Mouse (Mus musculus) stomach, embryonic 16.5 days (tissue): ENCODE measurements around the gene Mlec. TPM values are rescaled to one million over a fixed set of nuclear protein-coding genes. Genes with fewer than 3 reads are reported as not detected.

ENCODE experiments used
- ATAC-seq: fragments of 200-750 bp; cut with Nextera tagmentation; 2 replicates; pipeline ENCODE4 v1.8.0; 2017; ENCODE audit warnings: moderate number of reproducible peaks, moderate TSS enrichment; ENCODE audit not compliant: insufficient read depth, low FRiP score
- H3K27ac ChIP-seq: fragments of 300-500 bp; sonication (generic); 2 replicates; pipeline ENCODE4 v1.5.1; 2014; ENCODE audit warnings: low read length
- H3K27me3 ChIP-seq: fragments of 300-500 bp; sonication (generic); 2 replicates; pipeline ENCODE4 v1.6.1; 2014; ENCODE audit warnings: low read length, control low read depth, mixed read lengths; ENCODE audit not compliant: control insufficient read depth, insufficient read depth
- H3K36me3 ChIP-seq: fragments of 300-500 bp; sonication (generic); 2 replicates; pipeline ENCODE4 v1.6.1; 2014; ENCODE audit warnings: low read length; ENCODE audit not compliant: control insufficient read depth, insufficient read depth
- H3K4me1 ChIP-seq: fragments of 300-500 bp; sonication (generic); 2 replicates; pipeline ENCODE4 v1.6.1; 2014; ENCODE audit warnings: low read length, control low read depth, mixed read lengths; ENCODE audit not compliant: control insufficient read depth, insufficient read depth
- H3K4me2 ChIP-seq: fragments of 300-500 bp; sonication (generic); 2 replicates; pipeline ENCODE4 v1.6.1; 2014; ENCODE audit warnings: low read depth, low read length, mixed read lengths
- H3K4me3 ChIP-seq: fragments of 300-500 bp; sonication (generic); replicated peaks from 2 replicates; pipeline ENCODE4 v1.5.1; 2014; ENCODE audit warnings: mild to moderate bottlenecking, low read length
- H3K9ac ChIP-seq: fragments of 300-500 bp; sonication (generic); 2 replicates; pipeline ENCODE4 v1.6.1; 2014; ENCODE audit warnings: low read length
- H3K9me3 ChIP-seq: fragments of 300-500 bp; sonication (generic); replicated peaks from 2 replicates; pipeline ENCODE4 v1.6.1; 2016; ENCODE audit warnings: low read length, control low read depth; ENCODE audit not compliant: control insufficient read depth
- whole genome bisulfite sequencing: fragments of 180-500 bp; shearing (Covaris S2); extraction: QIAGEN DNeasy Blood & Tissue Kit; methylation state at CpG from one replicate; pipeline ENCODE4 v1.1.7; 2014; 5-methylcytosine and 5-hydroxymethylcytosine counted together
- polyA plus RNA-seq: library from polyadenylated mRNA; unstranded; fragments of >200 nt; fragmentation: Nextera tagmentation; extraction: Ambion mirVana; gene quantifications from 2 replicates; pipeline ENCODE4 v1.2.1, GENCODE M21; 2015

Mlec gene
- polyA plus RNA-seq, 1 experiment from 2014 or later: 68.8 TPM

- H3K4me3 ChIP-seq: peak overlapping the region; percentile 100
- no peaks in the 10 kb centered on the region for H3K9me3 ChIP-seq
- no peak for ATAC-seq
- H3K9ac ChIP-seq: peak overlapping the region; percentile 99
- H3K4me1 ChIP-seq: peaks cover 47% of the 10 kb centered on the region
- under 1% methylated on average over 26 of the region's 26 CpGs for WGBS
- no peaks in the 10 kb centered on the region for H3K27me3 ChIP-seq
- peak overlapping the region; percentile 72 for H3K4me2 ChIP-seq
- peak overlapping the region; percentile 94 for H3K27ac ChIP-seq
- H3K36me3 ChIP-seq: no peaks in the 10 kb centered on the region
Measured at GRCm38 (mm10) chr5:115156933-115157589, 918 bp downstream of the Mlec start.

GRCm38 (mm10) chr5:115156401-115156800 is 1.6 kb downstream of the Mlec start:
- no peaks in the 10 kb centered on the region for H3K27me3 ChIP-seq
- H3K36me3 ChIP-seq: no peaks in the 10 kb centered on the region
- H3K4me1 ChIP-seq: peaks cover 47% of the 10 kb centered on the region
- H3K9ac ChIP-seq: peak overlapping the region; percentile 99
- peak overlapping the region; percentile 100 for H3K4me3 ChIP-seq
- ATAC-seq: no peak
- H3K9me3 ChIP-seq: no peaks in the 10 kb centered on the region
- H3K27ac ChIP-seq: peak overlapping the region; percentile 94
- peak overlapping the region; percentile 72 for H3K4me2 ChIP-seq
- WGBS: 34% methylated on average over 7 of the region's 7 CpGs

- Histone ChIP-seq H3K27me3 (no peaks in the 10 kb centered on the region), H3K9ac (peak overlapping the region; percentile 99), H3K36me3 (peaks cover under 1% of the 10 kb centered on the region; the same call in 1 of the 2 replicates), H3K4me2 (peak overlapping the region; percentile 72), H3K4me1 (peaks cover 47% of the 10 kb centered on the region), H3K9me3 (no peaks in the 10 kb centered on the region), H3K4me3 (peak overlapping the region; percentile 100), H3K27ac (peak overlapping the region; percentile 94)
- 27% methylated on average over 5 of the region's 5 CpGs for WGBS
- ATAC-seq: no peak
Measured at GRCm38 (mm10) chr5:115155831-115156230, 2.1 kb downstream of the Mlec start.

GRCm38 (mm10) chr5:115155156-115155631 is 2.8 kb downstream of the Mlec start:
- Histone ChIP-seq H3K9me3 (no peaks in the 10 kb centered on the region), H3K9ac (peak overlapping the region; percentile 99), H3K4me1 (peaks cover 47% of the 10 kb centered on the region), H3K27ac (peak overlapping the region; percentile 94), H3K4me3 (peak overlapping the region; percentile 100), H3K36me3 (peaks cover 7% of the 10 kb centered on the region), H3K4me2 (peak overlapping the region; percentile 72), H3K27me3 (no peaks in the 10 kb centered on the region)
- WGBS: 45% methylated on average over 13 of the region's 13 CpGs
- ATAC-seq: no peak

GRCm38 (mm10) chr5:115152132-115152956 is 5.6 kb downstream of the Mlec start:
- Histone ChIP-seq H3K9me3 (no peaks in the 10 kb centered on the region), H3K4me3 (no peak overlapping the region), H3K36me3 (peaks cover 18% of the 10 kb centered on the region), H3K4me2 (no peak overlapping the region), H3K27me3 (no peaks in the 10 kb centered on the region), H3K27ac (peak overlapping the region; percentile 66), H3K9ac (peak overlapping the region; percentile 19; the same call in 1 of the 2 replicates), H3K4me1 (peaks cover 44% of the 10 kb centered on the region)
- WGBS: 31% methylated on average over 8 of the region's 8 CpGs
- ATAC-seq: no peak

- no peak for ATAC-seq
- no peak overlapping the region for H3K4me3 ChIP-seq
- H3K9me3 ChIP-seq: no peaks in the 10 kb centered on the region
- WGBS: 83% methylated on average over 13 of the region's 13 CpGs
- H3K27me3 ChIP-seq: no peaks in the 10 kb centered on the region
- H3K36me3 ChIP-seq: peaks cover 18% of the 10 kb centered on the region
- H3K4me2 ChIP-seq: no peak overlapping the region
- no peak overlapping the region for H3K9ac ChIP-seq
- H3K27ac ChIP-seq: no peak overlapping the region
- H3K4me1 ChIP-seq: peaks cover 41% of the 10 kb centered on the region
Measured at GRCm38 (mm10) chr5:115151457-115151856, 6.5 kb downstream of the Mlec start.

GRCm38 (mm10) chr5:115150991-115151390 is 7.0 kb downstream of the Mlec start:
- no peak for ATAC-seq
- Histone ChIP-seq H3K4me1 (peaks cover 36% of the 10 kb centered on the region), H3K27me3 (no peaks in the 10 kb centered on the region), H3K27ac (no peak overlapping the region), H3K9me3 (no peaks in the 10 kb centered on the region), H3K4me3 (no peak overlapping the region), H3K36me3 (peaks cover 18% of the 10 kb centered on the region), H3K4me2 (no peak overlapping the region), H3K9ac (no peak overlapping the region)
- 83% methylated on average over 5 of the region's 5 CpGs for WGBS

- peaks cover 18% of the 10 kb centered on the region for H3K36me3 ChIP-seq
- no peak for ATAC-seq
- no peak overlapping the region for H3K9ac ChIP-seq
- WGBS: 93% methylated on average over 14 of the region's 14 CpGs
- peaks cover 25% of the 10 kb centered on the region for H3K4me1 ChIP-seq
- no peak overlapping the region for H3K4me3 ChIP-seq
- H3K9me3 ChIP-seq: no peaks in the 10 kb centered on the region
- no peak overlapping the region for H3K4me2 ChIP-seq
- no peaks in the 10 kb centered on the region for H3K27me3 ChIP-seq
- H3K27ac ChIP-seq: no peak overlapping the region
Measured at GRCm38 (mm10) chr5:115149675-115150459, 8.1 kb downstream of the Mlec start.
